Mouse (Mus musculus) kidney, postnatal 25 days (tissue): Measurements from ENCODE around the gene Olfr1411.

ENCODE experiments used
- DNase-seq, 2 experiments: peaks; one replicate each; pipeline ENCODE4 v3.0.0; 2021; ENCODE audit warnings: mixed read lengths in 2 of 2

The Olfr1411 gene

DNA sequence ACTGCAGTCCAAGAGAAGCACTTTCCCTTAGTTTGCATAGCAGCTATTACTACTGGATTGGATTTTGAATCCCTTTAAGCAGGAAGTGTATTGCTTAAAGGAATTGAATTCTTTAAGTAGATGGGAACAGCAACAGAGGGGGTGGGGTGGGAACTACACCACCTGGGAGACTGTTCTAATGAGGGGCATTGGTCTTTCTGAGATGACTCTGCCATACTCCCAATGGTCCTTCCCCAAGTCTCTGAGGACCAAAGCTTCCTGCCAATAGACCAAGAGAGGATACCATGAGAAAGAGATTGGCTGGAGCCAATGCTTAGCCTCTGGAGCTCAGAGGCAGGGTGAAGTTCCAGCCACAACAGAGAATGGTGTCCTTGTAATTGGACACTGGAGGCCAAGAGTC is at the start of gene Olfr1411:
Gene Olfr1411 (plus strand): TSS at position 301 of the 400 bp plus-strand sequence.
- no peak for DNase-seq

DNA sequence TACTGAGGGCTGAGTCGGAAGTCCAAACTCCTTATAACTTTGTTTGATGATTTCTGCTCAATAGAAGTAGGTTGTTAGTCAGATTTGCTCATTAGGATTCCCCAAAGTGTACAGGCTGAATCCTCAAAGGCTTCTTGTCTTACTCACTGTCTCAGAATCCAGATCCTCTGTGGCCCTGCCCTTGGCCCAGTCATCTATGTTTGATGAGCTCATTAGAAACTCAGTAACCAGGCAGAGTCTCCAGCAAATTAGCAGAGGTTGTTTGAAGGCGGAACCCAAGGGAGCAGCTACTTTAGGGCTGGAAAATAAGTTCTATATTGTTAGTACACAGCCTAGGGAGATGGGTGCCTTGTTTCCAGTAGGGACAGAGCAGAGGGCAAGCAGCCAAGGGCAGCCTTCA is 48.3 kb upstream of the Olfr1411 start:
- DNase-seq = no peak

DNA sequence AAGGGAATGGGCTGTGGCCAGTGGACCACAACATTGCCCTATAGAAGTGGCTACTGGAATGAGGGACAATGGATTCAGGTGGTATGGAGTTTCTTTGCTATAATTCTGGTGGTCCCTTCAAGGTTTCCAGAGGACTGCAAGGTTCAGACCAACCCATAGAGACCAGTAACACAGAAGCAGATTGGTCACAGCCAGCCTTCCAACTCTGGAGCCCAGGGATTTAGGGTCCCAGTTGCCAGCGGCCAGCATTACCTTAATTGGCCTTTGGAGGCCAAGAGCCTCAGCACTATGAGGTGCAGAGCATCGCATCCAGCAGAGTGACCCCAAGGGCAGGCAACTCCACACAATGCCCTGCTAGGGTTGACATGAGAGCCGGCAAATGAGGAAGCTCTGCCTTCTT is 23.2 kb upstream of the Olfr1411 start, which contains the start of gene Olfr1413:
Gene Olfr1413 (plus strand): TSS at position 301 of the 400 bp plus-strand sequence.
- DNase-seq = no peak

- no peak for DNase-seq
Measured at GRCm38 (mm10) chr1:92585479-92585878, 8.7 kb upstream of the Olfr1411 start, which contains the start of gene Olfr1412. TSS of gene Olfr1412 (plus strand) at chr1:92585779.

DNA sequence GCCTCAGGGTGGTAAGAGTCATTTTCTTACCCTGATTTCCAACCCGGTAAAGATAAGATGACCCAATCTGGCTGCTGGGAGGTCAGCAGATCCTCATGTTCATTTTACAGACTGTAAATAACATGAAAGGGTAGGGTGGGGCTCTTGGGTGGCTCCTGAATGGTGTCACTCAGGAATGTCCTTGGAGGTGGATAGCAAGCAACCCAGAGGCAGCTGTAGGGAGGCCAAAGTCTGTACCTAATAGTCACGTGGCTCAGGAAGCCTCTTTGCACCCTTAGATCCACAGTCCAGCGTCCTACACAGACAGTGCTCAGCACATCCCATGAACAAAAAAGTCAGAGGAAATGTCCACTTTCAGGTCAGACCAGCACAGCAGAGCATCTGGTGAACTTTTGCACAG is 1.8 kb downstream of the Olfr1411 start:
- no peak for DNase-seq

DNA sequence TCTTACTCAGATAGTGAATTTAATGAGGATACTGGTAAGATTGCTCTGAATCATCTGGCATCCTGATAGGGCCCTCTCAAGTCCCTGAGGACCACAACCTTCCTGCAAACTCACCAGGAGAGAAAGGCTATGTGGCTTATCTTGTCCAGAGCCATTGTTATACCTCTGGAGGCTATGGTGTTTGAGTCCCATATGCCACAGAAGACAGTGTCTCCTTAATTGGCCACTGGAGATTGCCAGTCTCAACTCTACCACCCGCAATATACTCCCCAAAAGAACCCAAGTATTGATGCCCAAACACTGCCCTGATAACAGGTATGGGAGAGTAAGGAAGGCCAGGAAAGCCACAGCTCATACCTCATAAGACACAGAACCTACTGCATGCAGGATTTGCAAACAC is 11.3 kb downstream of the Olfr1411 start, which contains the start of gene Olfr1410:
Gene Olfr1410 (plus strand): TSS at position 301 of the 400 bp plus-strand sequence.
- DNase-seq = no peak

DNA sequence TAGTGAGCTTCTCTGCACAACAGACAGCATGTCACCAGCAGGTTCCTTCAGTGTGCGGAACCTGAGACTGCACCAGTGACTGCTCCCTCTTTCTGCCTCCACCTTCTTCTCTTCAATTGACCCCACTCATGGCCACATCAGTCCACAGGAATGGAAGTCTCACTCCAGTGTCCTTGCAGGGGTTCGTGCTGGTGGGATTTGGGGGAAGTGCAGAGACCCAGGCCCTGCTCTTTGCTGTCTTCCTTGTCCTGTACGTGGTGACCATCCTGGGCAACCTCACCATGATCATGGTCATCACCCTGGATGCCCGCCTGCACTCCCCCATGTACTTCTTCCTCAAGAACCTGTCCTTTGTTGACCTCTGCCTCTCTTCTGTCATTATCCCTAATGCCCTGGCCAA is 13.5 kb downstream of the Olfr1411 start:
- no peak for DNase-seq

- DNase-seq = peak; percentile 43 to 72
Measured at GRCm38 (mm10) chr1:92611008-92611407, 16.8 kb downstream of the Olfr1411 start.

- DNase-seq = no peak
Measured at GRCm38 (mm10) chr1:92613175-92613574, 19.0 kb downstream of the Olfr1411 start.

DNA sequence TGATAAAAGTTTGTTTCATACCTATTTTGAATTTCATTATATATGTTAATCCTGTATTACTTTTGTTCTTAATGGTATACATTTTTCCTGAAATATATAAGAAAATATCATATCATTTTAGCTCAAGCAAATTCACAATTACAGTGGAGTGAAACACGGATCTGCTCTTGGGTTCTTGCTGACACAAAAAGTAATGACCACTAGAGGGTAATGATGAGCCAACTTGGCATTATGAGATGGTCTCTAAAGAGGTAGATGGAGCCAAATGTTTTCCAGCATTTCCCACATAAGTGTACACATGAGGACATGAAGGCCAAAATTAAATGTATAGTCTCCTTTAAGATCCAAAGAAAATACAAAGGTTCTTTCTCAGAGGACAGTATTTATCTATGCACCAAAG is 20.3 kb downstream of the Olfr1411 start:
- DNase-seq = no peak

GRCm38 (mm10) chr1:92616046-92616445 is 21.8 kb downstream of the Olfr1411 start:
- no peak for DNase-seq

GRCm38 (mm10) chr1:92617488-92617887 is 23.3 kb downstream of the Olfr1411 start, which contains the start of gene Olfr12:
TSS of gene Olfr12 (plus strand) at chr1:92617788.
- DNase-seq = no peak

DNA sequence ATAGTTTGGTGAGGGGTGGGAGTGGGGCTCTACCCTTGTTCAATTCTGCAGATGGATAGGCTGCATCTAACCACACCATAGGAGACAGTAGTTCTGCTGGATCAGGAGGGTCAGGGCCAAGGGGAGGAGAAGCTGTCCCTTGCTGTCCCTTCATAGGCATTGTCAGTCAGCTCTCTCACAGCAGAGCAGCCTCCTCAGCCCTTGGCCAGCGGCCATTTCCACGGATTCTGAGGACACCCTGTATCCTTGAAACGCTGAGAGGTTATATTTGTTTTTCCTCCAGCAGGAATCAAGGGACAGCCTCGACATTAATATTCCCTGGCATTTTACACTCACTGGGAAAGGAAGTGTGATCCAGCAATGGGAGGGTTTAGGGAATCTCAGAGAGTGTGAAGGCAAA is 24.1 kb downstream of the Olfr1411 start:
- no peak for DNase-seq

GRCm38 (mm10) chr1:92628227-92628626 is 34.0 kb downstream of the Olfr1411 start:
- DNase-seq = no peak

GRCm38 (mm10) chr1:92632196-92632595 is 38.0 kb downstream of the Olfr1411 start:
- DNase-seq = no peak

DNA sequence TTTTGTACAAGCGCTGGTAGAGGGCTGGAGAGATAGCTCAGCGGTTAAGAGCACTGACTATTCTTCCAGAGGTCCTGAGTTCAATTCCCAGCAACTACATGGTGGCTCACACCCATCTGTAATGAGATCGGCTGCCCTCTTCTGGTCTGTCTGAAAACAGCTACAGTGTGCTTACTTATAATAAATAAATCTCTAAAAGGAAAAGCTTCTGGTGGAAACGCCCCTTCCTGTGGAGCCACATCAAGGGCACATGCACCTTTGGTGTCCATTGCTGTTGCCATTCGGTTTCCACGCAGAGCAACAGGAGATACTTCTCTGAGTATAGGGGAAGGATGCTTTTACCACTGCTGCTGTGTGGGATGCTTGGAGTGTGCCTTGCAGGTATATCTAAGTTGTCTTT is 38.7 kb downstream of the Olfr1411 start:
- DNase-seq = no peak

DNA sequence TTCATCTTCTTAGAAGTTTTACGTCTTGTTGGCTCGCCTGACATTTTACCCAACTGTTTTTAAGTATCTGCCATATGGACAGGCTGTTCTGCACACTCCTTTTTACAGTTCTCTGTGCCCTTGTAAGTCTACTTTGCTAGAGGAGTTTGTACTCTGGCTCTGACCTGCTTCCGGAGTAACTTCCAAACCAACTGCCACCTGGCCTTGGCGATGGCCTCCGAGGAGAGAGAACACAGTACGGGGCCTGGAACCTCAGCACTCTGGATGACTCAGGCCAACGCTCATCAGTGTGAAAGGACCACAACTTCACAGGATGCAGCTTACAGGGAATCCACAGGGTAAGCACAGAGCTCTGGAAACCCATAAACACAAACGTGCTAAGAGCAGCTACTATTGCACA is 39.5 kb downstream of the Olfr1411 start:
- DNase-seq = no peak

DNA sequence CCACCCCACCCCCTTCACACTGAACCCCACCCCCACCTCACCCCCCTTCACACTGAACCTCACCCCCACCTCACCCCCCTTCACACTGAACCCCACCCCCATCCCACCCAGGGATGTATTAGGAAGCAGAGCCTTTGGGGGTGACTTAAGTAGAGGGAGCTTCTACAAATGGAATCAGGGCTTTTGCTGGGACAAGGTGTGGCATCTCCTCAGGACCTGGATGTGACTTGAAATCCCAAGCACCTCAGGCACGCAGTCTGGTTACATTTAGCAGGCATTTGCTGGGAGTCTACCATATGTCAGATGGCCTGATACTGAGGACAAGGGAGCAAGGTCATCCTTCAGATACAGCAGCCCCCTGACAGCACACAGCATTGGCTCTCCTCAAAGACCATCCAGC is 40.4 kb downstream of the Olfr1411 start:
- DNase-seq = no peak

- no peak for DNase-seq
Measured at GRCm38 (mm10) chr1:92634976-92635599, 40.9 kb downstream of the Olfr1411 start.

GRCm38 (mm10) chr1:92636015-92636414 is 41.8 kb downstream of the Olfr1411 start:
- DNase-seq = no peak

DNA sequence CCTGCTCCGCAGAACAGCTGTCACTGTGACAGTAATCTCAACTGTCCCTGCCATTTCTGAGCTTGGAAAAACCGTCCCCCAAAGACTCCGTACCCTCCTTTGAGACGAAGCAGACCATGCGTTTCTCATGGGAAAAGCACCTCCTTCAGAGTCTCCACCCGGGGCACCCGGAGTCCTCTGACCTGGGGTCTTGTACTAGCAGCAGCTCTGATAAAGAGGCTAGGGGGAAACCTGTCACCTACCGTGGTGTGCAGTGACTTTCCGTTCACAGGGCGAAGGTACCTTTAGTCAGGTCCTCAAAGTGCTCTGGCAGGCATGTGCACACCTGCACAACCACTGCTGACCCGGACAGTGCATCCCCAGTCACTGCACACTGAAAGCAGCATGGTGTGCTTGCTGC is 42.5 kb downstream of the Olfr1411 start:
- DNase-seq = no peak

- DNase-seq = no peak
Measured at GRCm38 (mm10) chr1:92637501-92638172, 43.4 kb downstream of the Olfr1411 start.

DNA sequence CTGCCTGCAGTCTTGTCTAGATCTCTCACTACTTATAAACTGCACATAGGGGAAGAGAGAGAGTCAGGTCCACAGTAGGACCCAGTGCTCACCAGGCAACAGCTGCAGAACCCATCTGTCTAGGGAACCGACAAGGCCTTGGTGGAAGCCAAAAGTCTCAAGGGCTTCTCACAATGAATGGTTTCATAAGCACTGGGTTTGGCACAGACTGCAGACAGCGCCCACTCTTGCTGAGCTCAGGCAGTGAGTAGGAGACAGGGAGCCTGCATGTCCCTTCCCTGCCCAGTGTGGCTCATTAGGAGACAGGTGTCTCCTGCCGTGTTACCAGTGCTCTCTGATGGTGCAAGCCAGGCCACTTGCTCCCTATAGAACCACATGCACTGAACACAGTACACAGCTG is 44.0 kb downstream of the Olfr1411 start:
- DNase-seq = no peak

- no peak for DNase-seq
Measured at GRCm38 (mm10) chr1:92638736-92639135, 44.5 kb downstream of the Olfr1411 start.
